In genomic region chr5:91464876-91465508, GRCm38 (mm10) we compare ENCODE assay signal across 8 mouse cellular contexts.
DNase-seq lines count a peak whose midpoint lies in the region; ATAC-seq lines count a peak whose summit lies in the region.

No protein-coding gene starts in this region.

- DNase-seq in testis, postnatal 10 days (ENCODE audit: low spot score) = peak; percentile 40
- no peak for DNase-seq in testis, postnatal 14 days (ENCODE audit: low spot score)
- peak; percentile 13 for DNase-seq in c-Kit-positive CD71-negative TER-119-negative erythroid progenitor cells, embryonic 14.5 days (ENCODE audit: low read depth)
- DNase-seq in kidney, postnatal 36 days = peak; percentile 26 to 51
- peak; percentile 7 for DNase-seq in lung, postnatal 25 days (ENCODE audit: low spot score)
- peak; percentile 25 for DNase-seq in right cerebral cortex, postnatal 25 days
- no peak for DNase-seq in spleen, postnatal 10 days (ENCODE audit: low spot score in 2 of 2)

- peak; percentile 94 for ATAC-seq in frontal cortex, adult (ENCODE audit: low TSS enrichment)

Comparison
In these comparisons a context has a peak if more than half of its experiments do, and no peak if none do; other contexts are left out.
1. DNase-seq: peak in testis, postnatal 10 days (single experiment), c-Kit-positive CD71-negative TER-119-negative erythroid progenitor cells, embryonic 14.5 days (single experiment), kidney, postnatal 36 days (2 of 2), lung, postnatal 25 days (single experiment) and right cerebral cortex, postnatal 25 days (single experiment); none in testis, postnatal 14 days (single experiment) and spleen, postnatal 10 days (0 of 2).